9 mouse cellular contexts compared by ENCODE assay signal in the genomic region with DNA sequence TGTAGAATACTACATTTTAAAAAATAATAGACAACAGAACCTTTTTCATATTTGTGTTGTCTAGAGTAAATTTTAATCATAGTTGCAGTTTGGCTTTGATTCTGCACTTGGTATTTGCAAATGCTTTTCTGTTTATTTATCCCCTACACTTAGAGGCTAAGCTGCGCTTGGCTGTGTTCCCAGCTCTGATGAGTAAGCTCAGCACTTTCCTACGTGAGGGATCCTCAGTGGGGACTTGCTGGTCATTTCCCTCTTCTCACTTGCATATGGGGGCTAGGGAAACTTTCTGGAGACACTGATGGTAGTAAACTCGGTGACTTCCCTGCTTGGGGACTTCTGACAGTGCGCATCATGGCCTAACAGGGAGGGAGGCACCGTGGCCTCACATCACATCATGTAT. TPM values are rescaled to one million over a fixed set of nuclear protein-coding genes. Genes with fewer than 3 reads are reported as not detected.
A peak's percentile ranks its signal among the peaks of the same experiment; 100 is the strongest.
DNase-seq lines count a peak whose midpoint lies in the region; ATAC-seq lines count a peak whose summit lies in the region.
"Had no signal": no experiment of that assay in that cellular context is flagged by ENCODE, and none has a peak within 500 bp of the region (broad histone marks: within the 10 kb centered on the region; RNA-seq: fewer than 3 reads in every experiment).

No protein-coding gene starts in this region.

- H3K4me3 ChIP-seq in hindbrain, embryonic 13.5 days, result no peak overlapping the region
- H3K4me3 ChIP-seq in hindbrain, embryonic 16.5 days (ENCODE audit: low read length), result no peak overlapping the region
- H3K4me3 ChIP-seq in midbrain, embryonic 13.5 days (replicated peaks), result no peak overlapping the region

- H3K9ac ChIP-seq in hindbrain, embryonic 13.5 days, result no peak overlapping the region
- no peak overlapping the region for H3K9ac ChIP-seq in hindbrain, embryonic 16.5 days (ENCODE audit: low read depth, low read length)
- no peak overlapping the region for H3K9ac ChIP-seq in midbrain, embryonic 13.5 days (replicated peaks)

- no peaks in the 10 kb centered on the region for H3K9me3 ChIP-seq in hindbrain, embryonic 13.5 days
- no peaks in the 10 kb centered on the region for H3K9me3 ChIP-seq in hindbrain, embryonic 16.5 days (ENCODE audit: control insufficient read depth, low read length)
- no peaks in the 10 kb centered on the region for H3K9me3 ChIP-seq in midbrain, embryonic 13.5 days

- WGBS in hindbrain, embryonic 13.5 days, result 73% methylated on average over 5 of the region's 5 CpGs
- WGBS in hindbrain, embryonic 16.5 days, result 62% methylated on average over 5 of the region's 5 CpGs
- 76% methylated on average over 5 of the region's 5 CpGs for WGBS in midbrain, embryonic 13.5 days

- DNase-seq in 416B (ENCODE audit: low read depth), result peak; percentile 59
- DNase-seq in brain, adult 2 months (ENCODE audit: low read depth, low spot score), result peak; percentile 84
- DNase-seq in kidney, adult 8-10 months, result peak; percentile 68 to 74
- DNase-seq in retina, postnatal 1 day, result peak; percentile 36
- no peak for DNase-seq in cerebellum, adult 11 months

- H3K27me3 ChIP-seq in hindbrain, embryonic 13.5 days, result no peaks in the 10 kb centered on the region
- no peaks in the 10 kb centered on the region for H3K27me3 ChIP-seq in hindbrain, embryonic 16.5 days (replicated peaks; ENCODE audit: control insufficient read depth, insufficient read depth, low read length)
- no peaks in the 10 kb centered on the region for H3K27me3 ChIP-seq in midbrain, embryonic 13.5 days

- H3K27ac ChIP-seq in hindbrain, embryonic 13.5 days, result peak overlapping the region; percentile 40; the same call in 1 of the 2 replicates
- H3K27ac ChIP-seq in hindbrain, embryonic 16.5 days (ENCODE audit: low read depth, low read length), result no peak overlapping the region
- no peak overlapping the region for H3K27ac ChIP-seq in midbrain, embryonic 13.5 days
- H3K27ac ChIP-seq: macrophage had no signal

- H3K4me1 ChIP-seq in hindbrain, embryonic 13.5 days (replicated peaks), result peaks cover 41% of the 10 kb centered on the region
- H3K4me1 ChIP-seq in hindbrain, embryonic 16.5 days (ENCODE audit: control insufficient read depth, insufficient read depth, low read depth, low read length), result peaks cover 12% of the 10 kb centered on the region
- peaks cover 39% of the 10 kb centered on the region for H3K4me1 ChIP-seq in midbrain, embryonic 13.5 days (replicated peaks)

- no peak overlapping the region for H3K4me2 ChIP-seq in hindbrain, embryonic 13.5 days
- no peak overlapping the region for H3K4me2 ChIP-seq in hindbrain, embryonic 16.5 days (ENCODE audit: low read length)
- H3K4me2 ChIP-seq in midbrain, embryonic 13.5 days (replicated peaks), result no peak overlapping the region

- no peak for ATAC-seq in hindbrain, embryonic 13.5 days (ENCODE audit: low FRiP score)
- no peak for ATAC-seq in hindbrain, embryonic 16.5 days
- no peak for ATAC-seq in midbrain, embryonic 13.5 days

- no peaks in the 10 kb centered on the region for H3K36me3 ChIP-seq in hindbrain, embryonic 13.5 days
- no peaks in the 10 kb centered on the region for H3K36me3 ChIP-seq in hindbrain, embryonic 16.5 days (ENCODE audit: control insufficient read depth, insufficient read depth, low read length)
- no peaks in the 10 kb centered on the region for H3K36me3 ChIP-seq in midbrain, embryonic 13.5 days

RNA-seq across cellular contexts. Expression of a gene that starts 41.7 kb away (rescaled TPM):
- polyA plus RNA-seq in hindbrain, embryonic 13.5 days (2015; fragmentation: Nextera tagmentation; extraction: Ambion mirVana), result 30.0 and 30.5 TPM in 2 replicates
- polyA plus RNA-seq in hindbrain, embryonic 16.5 days (2015; fragmentation: Nextera tagmentation; extraction: Ambion mirVana), result 23.3 and 28.2 TPM in 2 replicates
- polyA plus RNA-seq in midbrain, embryonic 13.5 days (2015; fragmentation: Nextera tagmentation; extraction: Ambion mirVana), result 29.3 and 29.8 TPM in 2 replicates
